Comparison of ENCODE assay signal across 14 mouse cellular contexts in genomic region chr15:31663074-31663473, GRCm38 (mm10).
DNase-seq lines count a peak whose midpoint lies in the region; ATAC-seq and TF ChIP-seq lines count a peak whose summit lies in the region.
"Had no signal": no experiment of that assay in that cellular context is flagged by ENCODE, and none has a peak within 500 bp of the region (broad histone marks: within the 10 kb centered on the region; RNA-seq: fewer than 3 reads in every experiment).

No protein-coding gene starts in this region.

- H3K9me3 ChIP-seq in lung, postnatal 0 days (ENCODE audit: low read length): no peaks in the 10 kb centered on the region
- H3K9me3 ChIP-seq: heart, embryonic 13.5 days; hindbrain, embryonic 13.5 days; kidney, embryonic 15.5 days; midbrain, embryonic 13.5 days; neural tube, embryonic 13.5 days had no signal

- no peak for TF ChIP-seq POLR2A in thymus, adult 2 months (IDR thresholded peaks at IDR 0.05; ENCODE audit: control insufficient read depth, extremely low read depth, insufficient read depth, low read length, poor library complexity)

- ATAC-seq in lung, postnatal 0 days: peak; percentile 54; the same call in 1 of the 2 replicates
- ATAC-seq in CD4-positive, CD25-positive, alpha-beta regulatory T cell, adult 4 months: no peak
- ATAC-seq: forebrain, postnatal 0 days; midbrain, embryonic 13.5 days had no signal

- no peaks in the 10 kb centered on the region for H3K27me3 ChIP-seq in lung, postnatal 0 days (replicated peaks; ENCODE audit: insufficient read depth, low read length)
- H3K27me3 ChIP-seq in thymus, adult 2 months (ENCODE audit: control insufficient read depth, insufficient read depth, low read length): no peaks in the 10 kb centered on the region
- H3K27me3 ChIP-seq: heart, embryonic 13.5 days; hindbrain, embryonic 13.5 days; kidney, embryonic 15.5 days; midbrain, embryonic 13.5 days; neural tube, embryonic 13.5 days had no signal

- no peak for TF ChIP-seq EP300 in lung, postnatal 0 days (IDR thresholded peaks at IDR 0.05)

- WGBS in lung, postnatal 0 days: 42% methylated on average over 3 of the region's 3 CpGs
- 92% methylated on average over 3 of the region's 3 CpGs for WGBS in thymus, adult 2 months

- H3K4me1 ChIP-seq in lung, postnatal 0 days (ENCODE audit: insufficient read depth, low read depth, low read length): no peaks in the 10 kb centered on the region
- no peaks in the 10 kb centered on the region for H3K4me1 ChIP-seq in thymus, adult 2 months (replicated peaks; ENCODE audit: control insufficient read depth, insufficient read depth, low read length)

- H3K4me3 ChIP-seq in lung, postnatal 0 days (ENCODE audit: low read depth, low read length): no peak overlapping the region
- H3K4me3 ChIP-seq in thymus, adult 2 months (ENCODE audit: control insufficient read depth, insufficient read depth, low read length): no peak overlapping the region
- H3K4me3 ChIP-seq: heart, embryonic 13.5 days; hindbrain, embryonic 13.5 days; kidney, embryonic 15.5 days; midbrain, embryonic 13.5 days; neural tube, embryonic 13.5 days had no signal

- TF ChIP-seq CTCF in lung, postnatal 0 days (IDR thresholded peaks at IDR 0.05): no peak
- TF ChIP-seq CTCF in thymus, adult 2 months (IDR thresholded peaks at IDR 0.05; ENCODE audit: borderline replicate concordance, control insufficient read depth, extremely low read depth, insufficient read depth, low read length, poor library complexity): no peak

- H3K27ac ChIP-seq in lung, postnatal 0 days (ENCODE audit: low read length): no peak overlapping the region
- no peak overlapping the region for H3K27ac ChIP-seq in thymus, adult 2 months (ENCODE audit: control insufficient read depth, insufficient read depth, low read length)
- H3K27ac ChIP-seq: heart, embryonic 13.5 days; hindbrain, embryonic 13.5 days; kidney, embryonic 15.5 days; liver, embryonic 14.5 days; midbrain, embryonic 13.5 days; neural tube, embryonic 13.5 days had no signal

- DNase-seq in layer of hippocampus, adult 8-10 months (ENCODE audit: low spot score in 2 of 2): peak; percentile 30 to 32
- DNase-seq in layer of hippocampus, postnatal 14 days (ENCODE audit: low spot score in 2 of 2): no peak
- DNase-seq in Muller cell, postnatal 12 days (ENCODE audit: inconsistent ontology term): peak; percentile 22
- DNase-seq in adipocyte (ENCODE audit: low spot score): peak; percentile 37
- DNase-seq in lung, postnatal 0 days (ENCODE audit: low spot score): peak; percentile 69
- DNase-seq in thymus, adult 2 months: no peak
- DNase-seq: forebrain, postnatal 0 days had no signal

- no peak overlapping the region for H3K4me2 ChIP-seq in lung, postnatal 0 days (replicated peaks; ENCODE audit: low read depth, low read length)
- H3K4me2 ChIP-seq: heart, embryonic 13.5 days; hindbrain, embryonic 13.5 days; kidney, embryonic 15.5 days; midbrain, embryonic 13.5 days; neural tube, embryonic 13.5 days had no signal

- H3K9ac ChIP-seq in lung, postnatal 0 days (replicated peaks; ENCODE audit: low read depth): no peak overlapping the region
- H3K9ac ChIP-seq: forebrain, postnatal 0 days; heart, embryonic 13.5 days; hindbrain, embryonic 13.5 days; kidney, embryonic 15.5 days; liver, embryonic 14.5 days; midbrain, embryonic 13.5 days; neural tube, embryonic 13.5 days had no signal

- no peaks in the 10 kb centered on the region for H3K36me3 ChIP-seq in lung, postnatal 0 days (ENCODE audit: insufficient read depth, low read length)
- H3K36me3 ChIP-seq in thymus, adult 2 months (ENCODE audit: control insufficient read depth, insufficient read depth, low read length): no peaks in the 10 kb centered on the region
- H3K36me3 ChIP-seq: heart, embryonic 13.5 days; hindbrain, embryonic 13.5 days; kidney, embryonic 15.5 days; midbrain, embryonic 13.5 days; neural tube, embryonic 13.5 days had no signal

Comparison
In these comparisons a context has a peak if more than half of its experiments do, and no peak if none do; other contexts are left out.
1. DNase-seq: peak in layer of hippocampus, adult 8-10 months (2 of 2), Muller cell, postnatal 12 days (single experiment), adipocyte (single experiment) and lung, postnatal 0 days (single experiment); none in layer of hippocampus, postnatal 14 days (0 of 2) and thymus, adult 2 months (single experiment).